Mouse (Mus musculus) neural tube, embryonic 11.5 days (tissue): ENCODE measurements around the gene Klk6. TPM values are rescaled to one million over a fixed set of nuclear protein-coding genes. Genes with fewer than 3 reads are reported as not detected.

ENCODE experiments used
- ATAC-seq: fragments of 200-750 bp; cut with Nextera tagmentation; 2 replicates; pipeline ENCODE4 v1.8.0; 2017; ENCODE audit warnings: moderate number of reproducible peaks, mild to moderate bottlenecking, moderate TSS enrichment, moderate library complexity; ENCODE audit not compliant: insufficient read depth, low FRiP score, low TSS enrichment
- DNase-seq: peaks from one replicate; pipeline ENCODE4 v3.0.0-alpha.2; 2015; ENCODE audit warnings: low spot score
- H3K27ac ChIP-seq: fragments of 300-500 bp; sonication (generic); 2 replicates; pipeline ENCODE4 v1.5.1; 2014; ENCODE audit warnings: low read depth, mild to moderate bottlenecking, low read length
- H3K27me3 ChIP-seq: fragments of 300-500 bp; sonication (generic); 2 replicates; pipeline ENCODE4 v1.6.1; 2014; ENCODE audit warnings: mild to moderate bottlenecking, low read length, mixed read lengths; ENCODE audit not compliant: control insufficient read depth, insufficient read depth
- H3K36me3 ChIP-seq: fragments of 300-500 bp; sonication (generic); 2 replicates; pipeline ENCODE4 v1.6.1; 2014; ENCODE audit warnings: mild to moderate bottlenecking, low read length, moderate library complexity, mixed read lengths; ENCODE audit not compliant: control insufficient read depth, insufficient read depth
- H3K4me1 ChIP-seq: fragments of 300-500 bp; sonication (generic); 2 replicates; pipeline ENCODE4 v1.6.1; 2014; ENCODE audit warnings: low read length, mixed read lengths; ENCODE audit not compliant: control insufficient read depth, insufficient read depth
- H3K4me2 ChIP-seq: fragments of 300-500 bp; sonication (generic); 2 replicates; pipeline ENCODE4 v1.6.1; 2014; ENCODE audit warnings: low read depth, mild to moderate bottlenecking, moderate library complexity
- H3K4me3 ChIP-seq: fragments of 300-500 bp; sonication (generic); 2 replicates; pipeline ENCODE4 v1.5.1; 2014; ENCODE audit warnings: low read depth, low read length
- H3K9ac ChIP-seq: fragments of 300-500 bp; sonication (generic); 2 replicates; pipeline ENCODE4 v1.6.1; 2014; ENCODE audit warnings: mild to moderate bottlenecking, low read length
- H3K9me3 ChIP-seq: fragments of 300-500 bp; sonication (generic); 2 replicates; pipeline ENCODE4 v1.6.1; 2016; ENCODE audit warnings: low read length; ENCODE audit not compliant: control insufficient read depth
- WGBS: fragments of 180-500 bp; shearing (Covaris S2); extraction: QIAGEN DNeasy Blood & Tissue Kit; methylation state at CpG from one replicate; pipeline ENCODE4 v1.1.7; 2014; 5-methylcytosine and 5-hydroxymethylcytosine counted together
- polyA plus RNA-seq: library from polyadenylated mRNA; unstranded; fragments of >200 nt; fragmentation: Nextera tagmentation; extraction: Ambion mirVana; gene quantifications from 2 replicates; pipeline ENCODE4 v1.2.1, GENCODE M21; 2014

Klk6 gene
- polyA plus RNA-seq, 1 experiment from 2014 or later: not detected

- Histone ChIP-seq H3K9ac (no peak overlapping the region), H3K36me3 (no peaks in the 10 kb centered on the region), H3K27me3 (no peaks in the 10 kb centered on the region), H3K27ac (no peak overlapping the region), H3K9me3 (no peaks in the 10 kb centered on the region), H3K4me2 (no peak overlapping the region), H3K4me1 (no peaks in the 10 kb centered on the region), H3K4me3 (no peak overlapping the region)
- ATAC-seq: no peak
- DNase-seq: no peak
- WGBS: 73% methylated on average over 3 of the region's 3 CpGs
These were observed 49.4 kb downstream of the Klk6 start for GRCm38 (mm10) chr7:43873674-43874073.

- 61% methylated on average over 6 of the region's 6 CpGs for WGBS
- Histone ChIP-seq H3K27ac (no peak overlapping the region), H3K27me3 (no peaks in the 10 kb centered on the region), H3K4me3 (no peak overlapping the region), H3K9me3 (no peaks in the 10 kb centered on the region), H3K9ac (no peak overlapping the region), H3K4me1 (no peaks in the 10 kb centered on the region), H3K4me2 (no peak overlapping the region), H3K36me3 (no peaks in the 10 kb centered on the region)
- no peak for ATAC-seq
- no peak for DNase-seq
These were observed 50.6 kb downstream of the Klk6 start for GRCm38 (mm10) chr7:43874868-43875375.

- no peak overlapping the region for H3K4me2 ChIP-seq
- H3K9me3 ChIP-seq: no peaks in the 10 kb centered on the region
- ATAC-seq: no peak
- WGBS: 88% methylated on average over 4 of the region's 4 CpGs
- no peak overlapping the region for H3K27ac ChIP-seq
- H3K27me3 ChIP-seq: no peaks in the 10 kb centered on the region
- H3K4me3 ChIP-seq: no peak overlapping the region
- no peak overlapping the region for H3K9ac ChIP-seq
- H3K4me1 ChIP-seq: no peaks in the 10 kb centered on the region
- DNase-seq: no peak
- no peaks in the 10 kb centered on the region for H3K36me3 ChIP-seq
These were observed 52.1 kb downstream of the Klk6 start for GRCm38 (mm10) chr7:43876444-43876843.

- 41% methylated on average over 1 of the region's 1 CpGs for WGBS
- H3K9ac ChIP-seq: no peak overlapping the region
- ATAC-seq: no peak
These were observed 54.0 kb downstream of the Klk6 start for GRCm38 (mm10) chr7:43878281-43878680.

GRCm38 (mm10) chr7:43880912-43881311 is 56.6 kb downstream of the Klk6 start, which contains the start of gene Klk4:
TSS of gene Klk4 (plus strand) at chr7:43881160.
- Histone ChIP-seq H3K4me1 (no peaks in the 10 kb centered on the region), H3K9me3 (no peaks in the 10 kb centered on the region), H3K4me2 (no peak within 1 kb of the TSS), H3K27me3 (no peaks in the 10 kb centered on the region), H3K9ac (no peak within 1 kb of the TSS), H3K27ac (no peak within 1 kb of the TSS), H3K36me3 (no peaks in the 10 kb centered on the region), H3K4me3 (no peak within 1 kb of the TSS)
- 13% methylated on average over 3 of the region's 3 CpGs for WGBS
- DNase-seq: no peak
- no peak for ATAC-seq

More at GRCm38 (mm10) chr7:43878281-43878680, 54.0 kb downstream of the Klk6 start:
- Histone ChIP-seq H3K4me3 (no peak overlapping the region), H3K27ac (no peak overlapping the region), H3K9me3 (no peaks in the 10 kb centered on the region), H3K4me2 (no peak overlapping the region), H3K27me3 (no peaks in the 10 kb centered on the region), H3K4me1 (no peaks in the 10 kb centered on the region), H3K36me3 (no peaks in the 10 kb centered on the region)
- no peak for DNase-seq

Other genes with a start within 250 kb of the Klk6 start
- 18.4 and 19.3 TPM in 2 replicates for gene Zfp719, start 244.9 kb upstream of the Klk6 start, polyA plus RNA-seq
- gene Zfp819, start 217.3 kb upstream of the Klk6 start, polyA plus RNA-seq: 0.25 and 0.64 TPM in 2 replicates
- gene Ceacam18, start 189.8 kb upstream of the Klk6 start, polyA plus RNA-seq: not detected in 2 replicates
- gene Siglece, start 164.3 kb upstream of the Klk6 start, polyA plus RNA-seq: 0.34 TPM in 1 of 2 replicates, not detected in the other
- gene Ctu1, start 152.5 kb upstream of the Klk6 start, polyA plus RNA-seq: 11.0 and 11.6 TPM in 2 replicates
- gene Klk14, start 134.1 kb upstream of the Klk6 start, polyA plus RNA-seq: not detected in 2 replicates
- gene Klk13, start 111.9 kb upstream of the Klk6 start, polyA plus RNA-seq: 0.39 TPM in 1 of 2 replicates, not detected in the other
- not detected in 2 replicates for gene Klk12, start 55.6 kb upstream of the Klk6 start, polyA plus RNA-seq
- gene Klk11, start 49.9 kb upstream of the Klk6 start, polyA plus RNA-seq: not detected in 2 replicates
- gene Klk10, start 43.5 kb upstream of the Klk6 start, polyA plus RNA-seq: not detected in 2 replicates
- not detected in 2 replicates for gene Klk9, start 32.6 kb upstream of the Klk6 start, polyA plus RNA-seq
- 8.6 and 9.4 TPM in 2 replicates for gene Klk8, start 26.9 kb upstream of the Klk6 start, polyA plus RNA-seq
- gene Klk7, start 13.2 kb upstream of the Klk6 start, polyA plus RNA-seq: not detected in 2 replicates
- gene Klk5, start 17.5 kb downstream of the Klk6 start, polyA plus RNA-seq: not detected in 2 replicates
- gene Klk4, start 56.7 kb downstream of the Klk6 start, polyA plus RNA-seq: not detected in 2 replicates
- gene Klk15, start 109.2 kb downstream of the Klk6 start, polyA plus RNA-seq: not detected in 2 replicates
- not detected in 2 replicates for gene Klk1b8, start 126.2 kb downstream of the Klk6 start, polyA plus RNA-seq
- not detected in 2 replicates for gene Klk1b1, start 142.3 kb downstream of the Klk6 start, polyA plus RNA-seq
- gene Klk1b9, start 151.6 kb downstream of the Klk6 start, polyA plus RNA-seq: not detected in 2 replicates
- not detected in 2 replicates for gene Klk1b11, start 171.4 kb downstream of the Klk6 start, polyA plus RNA-seq
- gene Klk1b26, start 187.7 kb downstream of the Klk6 start, polyA plus RNA-seq: not detected in 2 replicates
- not detected in 2 replicates for gene Klk1b27, start 227.8 kb downstream of the Klk6 start, polyA plus RNA-seq